Mouse (Mus musculus): Measurements from ENCODE around the gene Pqlc3.

The Pqlc3 gene

DNA sequence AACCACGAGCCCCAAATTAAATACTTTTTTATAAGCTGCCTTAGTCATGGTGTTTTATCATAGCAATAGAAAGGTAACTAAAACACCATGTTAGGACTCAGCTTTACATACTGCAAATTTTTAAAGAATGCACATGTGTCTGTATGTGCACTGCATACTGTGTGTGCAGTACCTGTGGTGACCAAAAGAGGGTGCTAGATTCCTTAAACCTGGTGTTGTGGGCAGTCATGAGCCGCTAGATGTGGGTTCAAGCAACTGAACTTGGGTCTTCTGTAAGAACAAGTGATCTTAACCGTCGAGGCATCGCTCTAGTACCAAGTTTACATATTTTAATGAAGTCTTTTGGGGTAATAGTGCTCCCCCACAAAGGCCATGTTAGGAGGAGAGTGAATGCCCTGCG, 9.3 kb upstream of the Pqlc3 start:
- no peak for DNase-seq (ENCODE audit: low spot score in 2 of 2)

- DNase-seq (ENCODE audit: low spot score in 2 of 2): no peak
Observed at GRCm38 (mm10) chr12:17001211-17001610, 1.0 kb upstream of the Pqlc3 start.

DNA sequence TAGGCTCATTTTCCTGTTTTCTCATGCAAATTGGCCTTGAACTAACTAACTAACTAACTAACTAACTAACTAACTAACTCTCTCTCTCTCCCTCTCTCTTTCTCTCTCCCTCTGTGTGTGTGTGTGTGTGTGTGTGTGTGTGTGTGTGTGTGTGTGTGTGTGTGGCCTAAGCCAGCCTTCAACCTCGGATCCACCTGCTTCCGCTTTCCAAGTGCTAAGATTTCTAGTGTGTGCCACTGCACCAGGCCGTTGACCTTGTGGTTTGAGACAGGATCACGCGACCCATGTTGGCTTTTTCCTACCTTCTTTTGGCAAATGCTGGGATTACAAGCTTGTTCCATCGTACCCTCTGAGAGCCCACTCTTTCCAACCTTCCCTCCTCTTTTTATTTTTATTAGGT, 420 bp upstream of the Pqlc3 start:
- DNase-seq (ENCODE audit: low spot score in 2 of 2): no peak

DNA sequence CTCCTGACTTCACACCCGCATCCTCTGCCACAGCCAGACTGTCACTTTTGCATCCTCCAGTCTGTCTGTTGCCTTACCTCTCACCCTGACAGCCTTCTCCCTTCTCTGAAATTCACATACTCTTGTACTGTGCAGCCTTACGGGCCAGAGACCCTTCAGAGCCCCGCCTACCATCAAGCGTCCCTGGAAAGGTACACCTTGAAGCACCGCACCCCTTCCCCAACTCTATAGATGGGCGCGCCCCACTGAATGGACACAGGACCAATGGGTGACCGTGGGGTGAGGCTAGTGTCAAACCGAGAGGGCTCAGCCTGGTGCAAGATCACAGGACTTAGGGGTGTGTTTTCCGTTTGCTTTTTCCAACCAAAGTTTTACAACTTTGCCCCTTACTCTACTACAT, 1.1 kb downstream of the Pqlc3 start:
- DNase-seq (ENCODE audit: low spot score in 2 of 2): no peak

DNA sequence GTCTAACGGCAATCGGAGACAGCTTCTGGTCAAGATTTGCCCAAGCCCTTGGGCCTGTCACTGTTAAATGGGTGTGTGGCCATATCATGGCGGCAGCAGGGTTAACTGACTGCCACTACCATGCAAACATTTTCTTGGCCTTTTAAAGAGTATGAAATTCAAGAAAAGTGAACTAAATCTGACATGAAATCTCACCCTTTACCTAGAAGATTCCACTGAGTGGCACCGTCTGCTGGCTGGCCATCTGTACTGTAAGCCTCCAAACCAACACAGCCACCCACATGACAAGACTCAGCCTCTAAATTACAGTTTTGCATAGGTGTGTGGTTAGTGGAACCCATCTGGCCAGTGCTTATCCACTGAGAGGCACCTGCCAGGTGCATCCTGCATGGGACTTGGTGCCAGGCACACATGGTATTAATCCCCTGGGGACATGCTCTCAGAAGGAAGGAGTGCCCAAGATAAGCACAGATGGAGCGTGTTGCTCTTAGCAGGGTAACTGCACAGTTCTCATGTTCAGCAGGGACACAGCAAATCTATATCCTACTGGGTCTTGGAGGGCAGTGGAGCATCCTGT, 3.2 kb downstream of the Pqlc3 start:
- DNase-seq (ENCODE audit: low spot score in 2 of 2): no peak

DNA sequence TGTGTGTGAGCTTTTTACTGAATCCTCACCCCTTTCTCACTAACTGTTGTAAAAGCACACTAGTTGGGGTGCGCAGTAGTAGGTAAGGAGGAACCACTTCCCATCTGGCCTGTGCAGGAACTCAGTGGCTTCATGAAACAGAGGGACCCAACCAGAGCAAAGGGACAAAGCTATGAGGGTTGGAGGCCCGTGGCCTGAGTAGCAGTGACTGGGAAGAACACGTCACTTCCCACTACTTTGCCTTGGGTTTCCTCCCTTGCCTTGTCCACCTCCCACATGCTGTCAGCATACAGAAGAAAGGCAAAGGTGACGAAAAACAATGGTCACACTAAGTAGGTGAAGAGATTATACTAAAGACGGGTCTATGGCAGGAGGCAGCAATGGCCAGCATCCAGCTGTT, 3.9 kb downstream of the Pqlc3 start:
- DNase-seq (ENCODE audit: low spot score in 2 of 2): no peak

GRCm38 (mm10) chr12:16994291-16994690, 5.9 kb downstream of the Pqlc3 start:
- DNase-seq (ENCODE audit: low spot score in 2 of 2): no peak

DNA sequence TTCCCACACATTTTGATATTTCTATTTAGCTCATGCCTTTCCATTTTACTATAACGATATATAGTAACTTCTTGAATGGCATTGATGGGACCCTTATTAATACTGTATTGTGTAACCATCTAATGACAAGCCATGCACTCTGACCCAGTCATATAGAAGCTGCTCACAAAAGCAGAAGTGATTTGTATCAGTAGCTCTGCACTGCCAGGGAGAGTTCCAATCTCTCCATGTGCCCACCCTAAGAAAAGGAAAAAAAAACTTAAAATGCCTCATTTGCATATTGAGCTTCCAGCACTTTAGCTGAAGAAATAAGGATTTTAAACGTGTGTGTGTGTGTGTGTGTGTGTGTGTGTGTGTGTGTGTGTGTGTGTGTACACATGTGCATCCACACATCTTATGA, 7.9 kb downstream of the Pqlc3 start:
- DNase-seq (ENCODE audit: low spot score in 2 of 2): no peak

DNA sequence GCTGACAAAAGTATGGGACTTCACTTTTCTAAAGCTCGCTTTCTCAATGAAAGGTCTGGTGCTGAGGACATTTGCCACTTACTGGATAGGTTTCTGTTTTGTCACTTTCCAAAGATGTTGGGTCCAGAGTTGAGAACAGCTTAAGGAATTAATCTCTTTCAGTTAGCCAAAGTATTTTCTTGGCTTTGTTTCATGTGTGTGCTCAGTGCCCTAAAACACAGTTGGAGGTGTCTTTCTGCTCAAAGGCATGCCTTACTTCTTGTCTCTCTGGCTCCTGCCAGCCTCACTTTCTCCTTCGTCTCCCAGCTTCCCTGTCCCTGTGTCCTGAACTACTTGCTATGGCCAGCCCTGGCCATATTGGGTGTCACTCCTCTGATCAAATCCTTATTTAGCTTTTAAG, 8.8 kb downstream of the Pqlc3 start:
- no peak for DNase-seq (ENCODE audit: low spot score in 2 of 2)

GRCm38 (mm10) chr12:16985778-16986177, 14.4 kb downstream of the Pqlc3 start:
- DNase-seq (ENCODE audit: low spot score in 2 of 2): no peak

DNA sequence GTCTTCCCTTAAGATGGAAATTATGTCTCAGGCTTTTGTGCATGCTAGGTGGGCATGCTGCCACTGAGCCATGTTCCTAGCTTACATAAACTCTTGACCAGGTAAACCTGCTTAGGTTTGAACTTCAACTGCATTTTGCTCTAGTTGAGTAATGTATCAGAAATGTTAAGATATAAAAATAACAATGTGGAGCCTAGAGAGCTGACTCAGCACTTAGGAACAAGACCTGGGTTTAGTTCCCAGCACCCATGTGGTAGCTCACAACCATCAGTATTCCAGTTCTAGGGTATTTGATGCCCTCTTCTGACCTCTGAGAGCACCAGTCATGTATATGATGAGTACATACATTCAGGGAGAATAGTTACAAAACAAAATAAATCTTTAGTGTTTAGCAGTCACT, 23.1 kb downstream of the Pqlc3 start:
- no peak for DNase-seq (ENCODE audit: low spot score in 2 of 2)

DNA sequence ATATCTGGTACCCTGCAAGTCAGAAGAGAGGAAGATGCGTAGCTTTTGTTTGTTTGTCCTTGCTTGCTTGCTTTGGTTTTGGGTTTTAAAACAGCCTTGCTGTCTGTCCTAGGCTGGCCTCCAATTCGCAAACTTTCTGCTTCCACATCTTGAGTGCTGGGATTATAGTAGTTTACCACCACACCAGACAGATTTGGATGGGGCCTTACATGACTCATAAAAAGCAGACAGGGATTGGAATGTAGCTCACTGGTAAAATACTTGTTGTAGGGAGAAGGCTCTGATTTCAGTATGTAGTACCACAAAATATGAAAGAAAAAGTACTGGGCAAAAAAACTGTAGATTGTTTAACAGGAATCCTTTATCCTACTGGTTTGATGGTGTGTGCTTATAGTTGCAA, 33.4 kb downstream of the Pqlc3 start:
- no peak for DNase-seq (ENCODE audit: low spot score in 2 of 2)

DNA sequence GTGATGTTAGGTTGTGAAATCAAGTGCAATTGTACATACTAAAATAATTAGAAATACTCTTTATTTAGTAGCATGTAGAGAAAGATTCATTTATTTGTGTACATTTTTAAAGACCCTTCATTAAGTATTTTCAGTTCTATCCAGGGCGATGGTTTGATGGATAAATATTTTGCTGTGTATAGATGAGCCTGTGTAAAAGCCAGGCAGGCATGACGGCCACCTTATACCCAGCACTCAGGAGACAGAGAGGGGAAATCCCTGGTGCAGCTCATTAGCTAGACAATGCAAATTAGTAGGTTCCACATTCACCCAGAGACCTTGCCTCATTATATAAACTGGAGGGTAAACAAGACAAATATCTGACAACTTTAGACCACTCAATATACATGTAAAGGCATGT, 36.9 kb downstream of the Pqlc3 start:
- no peak for DNase-seq (ENCODE audit: low spot score in 2 of 2)

- DNase-seq (ENCODE audit: low spot score in 2 of 2): no peak
Observed at GRCm38 (mm10) chr12:16958851-16959250, 41.4 kb downstream of the Pqlc3 start.

DNA sequence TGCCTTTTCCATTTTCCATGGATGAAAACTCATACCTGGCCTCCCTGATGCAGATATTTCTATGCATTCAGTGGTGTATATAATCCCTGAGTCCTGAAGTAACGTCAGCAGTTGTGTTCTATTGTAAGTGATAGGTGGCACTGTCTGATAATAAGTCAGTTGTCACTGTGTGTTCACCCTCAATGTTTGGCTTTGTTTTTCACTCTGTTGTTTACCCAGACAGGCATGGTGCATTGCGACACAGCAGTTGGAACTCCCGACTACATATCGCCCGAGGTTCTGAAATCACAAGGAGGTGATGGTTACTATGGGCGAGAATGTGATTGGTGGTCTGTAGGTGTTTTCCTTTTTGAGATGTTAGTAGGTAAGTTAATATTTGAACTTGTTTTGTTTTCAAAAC, 52.0 kb downstream of the Pqlc3 start:
- no peak for DNase-seq (ENCODE audit: low spot score in 2 of 2)

- DNase-seq (ENCODE audit: low spot score in 2 of 2): no peak
Observed at GRCm38 (mm10) chr12:16941976-16942375, 58.2 kb downstream of the Pqlc3 start.
